Mouse (Mus musculus) heart, adult 2 months (tissue): ENCODE measurements around the gene Camk2n2. TPM values are rescaled to one million over a fixed set of nuclear protein-coding genes. Genes with fewer than 3 reads are reported as not detected.

Source experiments
- DNase-seq, 2 experiments: peaks; one replicate each; pipeline ENCODE4 v3.0.0; 2021
- H3K27ac ChIP-seq: fragments of 200-600 bp; 2 replicates; pipeline ENCODE4 v1.8.1; 2022
- H3K27me3 ChIP-seq: fragments of 200-500 bp; 2 replicates; pipeline ENCODE4 v1.6.1; 2012; ENCODE audit warnings: mild to moderate bottlenecking, low read length, inconsistent platforms, mixed read lengths; ENCODE audit not compliant: control insufficient read depth, insufficient read depth
- H3K36me3 ChIP-seq: fragments of 200-500 bp; 2 replicates; pipeline ENCODE4 v1.6.1; 2012; ENCODE audit warnings: low read length, inconsistent platforms; ENCODE audit not compliant: control insufficient read depth, insufficient read depth
- H3K4me1 ChIP-seq: fragments of 200-500 bp; 2 replicates; pipeline ENCODE4 v1.6.1; 2011; ENCODE audit warnings: low read length; ENCODE audit not compliant: control insufficient read depth, insufficient read depth
- H3K4me3 ChIP-seq: fragments of 200-600 bp; 2 replicates; pipeline ENCODE4 v1.8.1; 2022
- H3K79me2 ChIP-seq: fragments of 200-500 bp; replicated peaks from 2 replicates; pipeline ENCODE4 v1.6.1; 2012; ENCODE audit warnings: mild to moderate bottlenecking, inconsistent platforms, low read length, moderate library complexity, mixed read lengths; ENCODE audit not compliant: control insufficient read depth, insufficient read depth
- H3K9ac ChIP-seq: fragments of 200-500 bp; 2 replicates; pipeline ENCODE4 v1.6.1; 2012; ENCODE audit warnings: low read depth, mild to moderate bottlenecking, control low read depth, inconsistent platforms, low read length, mixed read lengths
- CTCF ChIP-seq: fragments of 200-600 bp; IDR thresholded peaks from 2 replicates; pipeline ENCODE4 v1.8.1; 2022; ENCODE audit warnings: antibody characterized with exemption, mild to moderate bottlenecking, moderate library complexity
- EP300 ChIP-seq: fragments of 200-500 bp; IDR thresholded peaks from 2 replicates; pipeline ENCODE4 v1.6.1; 2011; ENCODE audit warnings: low read depth, low read length, control low read depth; ENCODE audit not compliant: insufficient read depth
- POLR2A ChIP-seq: fragments of 200-500 bp; IDR thresholded peaks from 2 replicates; pipeline ENCODE4 v1.6.1; 2011; ENCODE audit warnings: mild to moderate bottlenecking, low read depth, low read length, control low read depth; ENCODE audit not compliant: insufficient read depth
- WGBS: fragments of 180-500 bp; shearing (Covaris S2); methylation state at CpG from one replicate; pipeline ENCODE4 v1.1.7; 2018; 5-methylcytosine and 5-hydroxymethylcytosine counted together
- intact Hi-C: fragments of 180-260 bp; cut with DNase I; formaldehyde crosslinking; loops from one replicate; pipeline ENCODE4 v1.15.1; 2025
- microRNA-seq, 2 experiments: library from miRNA; unstranded; fragments of <30 nt; microRNA quantifications; one replicate each; pipeline ENCODE4 v1.2.0; 2021
- polyA plus RNA-seq: library from polyadenylated mRNA; depleted of rRNA; stranded (reverse); fragments of >200 nt; gene quantifications from 2 replicates; pipeline ENCODE4 v1.2.3, GENCODE M21; 2012; rRNA removed
- total RNA-seq, 2 experiments: library from RNA; stranded (reverse); gene quantifications; 2 replicates each; pipeline ENCODE4 v1.2.3; 2021

Gene Camk2n2
- total and polyA plus RNA-seq, 3 experiments, result 1.2 to 1.4 (median 1.2) TPM

DNA sequence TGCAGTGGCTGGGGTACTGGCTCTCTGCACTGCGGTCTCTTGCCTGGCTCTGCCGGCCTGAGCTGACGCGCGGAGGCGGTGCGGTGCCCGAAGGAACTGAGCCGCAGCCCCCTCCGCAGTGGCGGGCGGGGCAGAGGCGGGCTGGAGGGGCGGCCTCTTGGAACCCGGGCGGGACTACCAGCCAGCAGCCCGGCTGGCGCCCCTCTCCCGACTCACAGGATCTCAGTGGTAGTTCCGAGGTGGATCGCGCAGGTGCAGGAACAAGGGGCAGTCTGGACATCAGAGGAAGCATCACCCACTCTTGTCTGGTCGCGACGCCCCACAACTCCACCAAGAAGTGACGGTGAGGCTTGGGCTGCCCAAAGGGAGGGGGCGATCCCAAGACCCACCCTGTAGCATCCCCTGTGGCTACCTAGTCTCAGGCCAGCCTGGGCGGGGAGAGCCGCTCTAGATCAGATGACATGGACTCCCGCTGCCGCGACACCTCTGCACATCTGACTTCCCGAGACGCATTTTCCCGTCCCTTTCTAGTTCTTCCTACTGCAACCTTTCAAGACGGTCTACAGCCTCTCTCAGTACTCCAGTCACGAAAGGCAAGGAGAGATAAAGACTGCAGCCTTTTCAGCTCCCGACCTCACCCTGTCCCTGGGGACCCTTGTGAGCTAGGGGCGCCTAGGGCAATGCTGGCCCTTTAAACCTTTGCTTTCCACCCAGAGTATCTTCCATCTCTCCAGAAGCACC is 31.0 kb downstream of the Camk2n2 start:
- no peak overlapping the region for H3K9ac ChIP-seq
- no peaks in the 10 kb centered on the region for H3K79me2 ChIP-seq
- no peaks in the 10 kb centered on the region for H3K4me1 ChIP-seq
- H3K27ac ChIP-seq, result no peak overlapping the region
- intact Hi-C loops, result no loop called here
- no peaks in the 10 kb centered on the region for H3K36me3 ChIP-seq
- H3K4me3 ChIP-seq, result peak overlapping the region; percentile 28
- TF ChIP-seq POLR2A, result no peak
- no peak for TF ChIP-seq CTCF
- WGBS, result 1% methylated on average over 36 of the region's 39 CpGs
- peaks cover 22% of the 10 kb centered on the region for H3K27me3 ChIP-seq
- DNase-seq, result peak in 1 of 2 experiments; percentile 34

DNA sequence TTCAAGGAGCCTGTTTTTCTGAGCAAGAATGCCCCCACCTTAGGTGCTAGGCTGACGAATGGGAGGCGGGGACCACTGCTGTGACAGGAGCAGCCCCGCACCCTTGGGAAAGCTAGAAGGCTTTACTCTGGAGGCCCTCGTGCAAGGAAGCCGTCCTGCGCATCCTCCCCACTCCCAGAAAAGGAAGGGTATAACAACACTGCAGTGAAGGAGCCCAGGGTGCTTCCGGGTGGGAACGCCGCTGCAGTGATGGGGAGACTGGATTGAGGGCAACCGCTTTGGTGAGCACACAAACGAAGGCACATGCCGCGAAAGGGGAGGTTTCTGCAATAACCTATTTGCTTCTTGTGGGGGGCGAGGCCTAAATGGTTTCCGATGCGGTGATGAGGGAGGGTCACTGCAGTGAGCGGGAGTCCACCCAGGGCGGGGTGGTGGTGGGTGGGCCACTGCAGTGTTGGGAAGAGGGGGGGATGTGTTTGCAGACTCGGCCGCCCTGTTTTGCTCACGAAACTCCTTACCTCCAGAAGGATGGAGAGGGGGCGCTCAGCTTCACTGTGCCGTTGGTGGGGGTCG is 31.6 kb downstream of the Camk2n2 start, which contains the start of gene Vwa5b2:
Vwa5b2 (plus strand) TSS at position 106 of the 573 bp plus-strand sequence.
- Histone ChIP-seq H3K36me3 (no peaks in the 10 kb centered on the region), H3K27ac (no peak within 1 kb of the TSS), H3K9ac (no peak within 1 kb of the TSS), H3K4me3 (peak within 1 kb of the TSS; percentile 28), H3K4me1 (no peaks in the 10 kb centered on the region), H3K79me2 (no peaks in the 10 kb centered on the region), H3K27me3 (peaks cover 22% of the 10 kb centered on the region)
- intact Hi-C loops, result no loop called here
- 3% methylated on average over 24 of the region's 24 CpGs for WGBS
- no peak for DNase-seq
- no peak for TF ChIP-seq EP300
- TF ChIP-seq CTCF, result no peak
- TF ChIP-seq POLR2A, result no peak

Small RNA genes lying within 50 kb of the gene (microRNA-seq; reads per million reads assigned to microRNA genes)
- gene Mir1224, result 3.1 to 3.4 reads per million in 2 experiments

Other genes with a start within 250 kb of the Camk2n2 start
- gene Abcc5, start 194.9 kb downstream of the Camk2n2 start, total RNA-seq, result 10 to 100 TPM; 22.6 to 25.6 TPM
- gene Abcc5, start 194.9 kb downstream of the Camk2n2 start, polyA plus RNA-seq, result 61.4 and 95.6 TPM in 2 replicates
- gene Eif2b5, start 122.5 kb downstream of the Camk2n2 start, total RNA-seq, result 10 to 100 TPM; 49.9 to 60.1 TPM
- 26.0 and 40.5 TPM in 2 replicates for gene Eif2b5, start 122.5 kb downstream of the Camk2n2 start, polyA plus RNA-seq
- gene Dvl3, start 104.3 kb downstream of the Camk2n2 start, total RNA-seq, result 10 to 100 TPM; 46.0 to 49.7 TPM
- 28.7 and 32.9 TPM in 2 replicates for gene Dvl3, start 104.3 kb downstream of the Camk2n2 start, polyA plus RNA-seq
- 100 to 1,000 TPM; 195 to 211 TPM for gene Ap2m1, start 85.8 kb downstream of the Camk2n2 start, total RNA-seq
- gene Ap2m1, start 85.8 kb downstream of the Camk2n2 start, polyA plus RNA-seq, result 307 and 322 TPM in 2 replicates
- 10 to 100 TPM; 72.9 to 74.4 TPM for gene Abcf3, start 72.7 kb downstream of the Camk2n2 start, total RNA-seq
- 36.0 and 52.5 TPM in 2 replicates for gene Abcf3, start 72.7 kb downstream of the Camk2n2 start, polyA plus RNA-seq
- gene Vwa5b2, start 31.8 kb downstream of the Camk2n2 start, total RNA-seq, result under 1 TPM in 1 of 2 experiments, not detected in 1; 0.18 TPM
- 0.06 TPM in 1 of 2 replicates, not detected in the other for gene Vwa5b2, start 31.8 kb downstream of the Camk2n2 start, polyA plus RNA-seq
- 1 to 10 TPM; 5.7 to 7.7 TPM for gene Eef1akmt4, start 9.7 kb downstream of the Camk2n2 start, total RNA-seq
- gene Eef1akmt4, start 9.7 kb downstream of the Camk2n2 start, polyA plus RNA-seq, result 9.1 and 12.8 TPM in 2 replicates
- gene Gm49333, start 9.7 kb downstream of the Camk2n2 start, total RNA-seq, result under 1 TPM in 1 of 2 experiments, not detected in 1; 0.43 TPM
- gene Gm49333, start 9.7 kb downstream of the Camk2n2 start, polyA plus RNA-seq, result 0.10 and 0.61 TPM in 2 replicates
- gene Alg3, start 9.6 kb downstream of the Camk2n2 start, total RNA-seq, result 10 to 100 TPM in 1 of 2 experiments, 1 to 10 TPM in 1; 9.9 to 10.4 TPM
- 19.2 and 19.5 TPM in 2 replicates for gene Alg3, start 9.6 kb downstream of the Camk2n2 start, polyA plus RNA-seq
- under 1 TPM; 0.42 to 0.66 TPM for gene Ece2, start 8.5 kb upstream of the Camk2n2 start, total RNA-seq
- 0.68 and 0.97 TPM in 2 replicates for gene Ece2, start 8.5 kb upstream of the Camk2n2 start, polyA plus RNA-seq
- gene Psmd2, start 30.4 kb upstream of the Camk2n2 start, total RNA-seq, result 100 to 1,000 TPM; 180 to 212 TPM
- 96.9 and 178 TPM in 2 replicates for gene Psmd2, start 30.4 kb upstream of the Camk2n2 start, polyA plus RNA-seq
- gene Eif4g1, start 47.0 kb upstream of the Camk2n2 start, total RNA-seq, result 100 to 1,000 TPM; 344 to 420 TPM
- gene Eif4g1, start 47.0 kb upstream of the Camk2n2 start, polyA plus RNA-seq, result 343 and 423 TPM in 2 replicates
- gene Fam131a, start 72.0 kb upstream of the Camk2n2 start, total RNA-seq, result 10 to 100 TPM; 22.2 to 24.6 TPM
- 31.3 and 40.5 TPM in 2 replicates for gene Fam131a, start 72.0 kb upstream of the Camk2n2 start, polyA plus RNA-seq
- gene Polr2h, start 96.4 kb upstream of the Camk2n2 start, total RNA-seq, result 1 to 10 TPM; 9.0 TPM
- gene Polr2h, start 96.4 kb upstream of the Camk2n2 start, polyA plus RNA-seq, result 11.8 and 12.6 TPM in 2 replicates
- 1 to 10 TPM; 1.3 to 1.8 TPM for gene Clcn2, start 96.5 kb upstream of the Camk2n2 start, total RNA-seq
- gene Clcn2, start 96.5 kb upstream of the Camk2n2 start, polyA plus RNA-seq, result 5.9 and 8.0 TPM in 2 replicates
- 1 to 10 TPM; 2.0 to 2.2 TPM for gene Chrd, start 111.8 kb upstream of the Camk2n2 start, total RNA-seq
- 3.6 and 4.8 TPM in 2 replicates for gene Chrd, start 111.8 kb upstream of the Camk2n2 start, polyA plus RNA-seq
- under 1 TPM in 1 of 2 experiments, not detected in 1; 0.18 TPM for gene Thpo, start 113.2 kb upstream of the Camk2n2 start, total RNA-seq
- gene Thpo, start 113.2 kb upstream of the Camk2n2 start, polyA plus RNA-seq, result 0.41 and 0.84 TPM in 2 replicates